Mouse (Mus musculus) hindbrain, embryonic 16.5 days (tissue): Measurements from ENCODE around the gene Glis3. TPM values are rescaled to one million over a fixed set of nuclear protein-coding genes. Genes with fewer than 3 reads are reported as not detected.

Experiments
- ATAC-seq: fragments of 200-750 bp; cut with Nextera tagmentation; 2 replicates; pipeline ENCODE4 v1.8.0; 2017; ENCODE audit warnings: moderate TSS enrichment, moderate library complexity
- H3K27ac ChIP-seq: fragments of 300-500 bp; sonication (generic); 2 replicates; pipeline ENCODE4 v1.5.1; 2014; ENCODE audit warnings: low read depth, mild to moderate bottlenecking, control low read depth, low read length, moderate library complexity
- H3K27me3 ChIP-seq: fragments of 300-500 bp; sonication (generic); replicated peaks from 2 replicates; pipeline ENCODE4 v1.6.1; 2014; ENCODE audit warnings: low read length; ENCODE audit not compliant: control insufficient read depth, insufficient read depth
- H3K36me3 ChIP-seq: fragments of 300-500 bp; sonication (generic); 2 replicates; pipeline ENCODE4 v1.6.1; 2014; ENCODE audit warnings: mild to moderate bottlenecking, low read length, moderate library complexity, mixed read lengths; ENCODE audit not compliant: control insufficient read depth, insufficient read depth
- H3K4me1 ChIP-seq: fragments of 300-500 bp; sonication (generic); 2 replicates; pipeline ENCODE4 v1.6.1; 2014; ENCODE audit warnings: low read depth, low read length; ENCODE audit not compliant: control insufficient read depth, insufficient read depth
- H3K4me2 ChIP-seq: fragments of 300-500 bp; sonication (generic); 2 replicates; pipeline ENCODE4 v1.6.1; 2014; ENCODE audit warnings: mild to moderate bottlenecking, low read length, control low read depth, moderate library complexity
- H3K4me3 ChIP-seq: fragments of 300-500 bp; sonication (generic); 2 replicates; pipeline ENCODE4 v1.5.1; 2014; ENCODE audit warnings: mild to moderate bottlenecking, low read length, control low read depth, moderate library complexity
- H3K9ac ChIP-seq: fragments of 300-500 bp; sonication (generic); 2 replicates; pipeline ENCODE4 v1.6.1; 2014; ENCODE audit warnings: low read depth, mild to moderate bottlenecking, control low read depth, low read length, moderate library complexity
- H3K9me3 ChIP-seq: fragments of 300-500 bp; sonication (generic); 2 replicates; pipeline ENCODE4 v1.6.1; 2014; ENCODE audit warnings: mild to moderate bottlenecking, low read length, moderate library complexity; ENCODE audit not compliant: control insufficient read depth
- WGBS: fragments of 180-500 bp; shearing (Covaris S2); extraction: QIAGEN DNeasy Blood & Tissue Kit; methylation state at CpG from one replicate; pipeline ENCODE4 v1.1.7; 2014; 5-methylcytosine and 5-hydroxymethylcytosine counted together
- polyA plus RNA-seq: library from polyadenylated mRNA; unstranded; fragments of >200 nt; fragmentation: Nextera tagmentation; extraction: Ambion mirVana; gene quantifications from 2 replicates; pipeline ENCODE4 v1.2.1, GENCODE M21; 2015

Glis3 gene
- polyA plus RNA-seq, 1 experiment from 2014 or later = 2.5 TPM

DNA sequence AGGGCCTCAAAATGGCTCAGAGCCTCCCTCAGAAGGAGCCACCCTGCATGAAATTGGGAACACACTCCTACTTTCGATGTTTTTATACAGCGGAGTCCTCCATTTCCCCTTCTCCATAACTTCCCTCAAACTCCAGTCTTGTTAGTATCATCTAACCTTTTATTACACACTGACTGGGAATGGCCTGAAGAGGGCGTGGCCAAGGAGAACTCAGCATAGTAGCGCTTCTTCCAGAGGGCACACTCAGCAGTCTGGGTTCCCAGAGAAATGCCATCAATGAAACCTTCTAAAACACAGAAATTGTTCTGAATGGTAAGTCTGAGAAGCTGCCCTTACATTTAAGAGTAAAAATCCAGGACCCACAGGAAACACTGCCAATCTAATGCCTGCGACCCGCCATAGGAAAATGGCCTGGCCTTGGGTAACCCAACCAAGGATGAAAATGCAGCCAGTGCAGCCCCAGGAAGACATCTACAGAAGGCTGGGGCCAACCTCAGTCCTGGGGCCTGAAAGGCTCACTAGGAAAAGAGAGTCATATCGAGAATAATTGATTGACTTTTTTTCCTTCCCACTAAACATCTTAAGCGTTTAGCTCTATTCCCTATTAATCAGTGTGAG is 159.6 kb downstream of the Glis3 start:
- ATAC-seq = no peak
- no peak overlapping the region for H3K4me3 ChIP-seq
- H3K4me2 ChIP-seq = no peak overlapping the region
- H3K4me1 ChIP-seq = no peaks in the 10 kb centered on the region
- WGBS = 87% methylated on average over 8 of the region's 8 CpGs
- no peaks in the 10 kb centered on the region for H3K36me3 ChIP-seq
- no peaks in the 10 kb centered on the region for H3K27me3 ChIP-seq
- H3K9ac ChIP-seq = no peak overlapping the region
- no peak overlapping the region for H3K27ac ChIP-seq
- H3K9me3 ChIP-seq = no peaks in the 10 kb centered on the region

DNA sequence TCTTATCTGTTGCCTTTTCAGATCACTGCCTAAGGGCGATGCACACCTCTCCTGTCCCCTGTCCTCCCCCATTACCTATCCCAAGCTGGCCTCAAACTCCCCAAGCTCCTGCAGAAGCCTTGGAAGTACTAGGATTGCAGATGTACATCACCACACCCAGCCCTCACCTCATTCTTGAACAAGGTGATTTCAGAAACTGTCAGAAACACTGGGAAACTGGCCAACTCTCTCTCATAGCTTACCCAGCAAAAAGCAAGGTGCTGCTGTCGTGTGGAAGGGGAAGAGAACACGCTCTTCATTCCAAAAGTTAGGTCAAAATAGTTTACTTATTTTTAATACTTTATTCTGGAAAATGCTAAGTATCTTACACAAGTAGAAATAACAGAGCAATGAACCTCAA is 160.6 kb downstream of the Glis3 start:
- Histone ChIP-seq H3K36me3 (no peaks in the 10 kb centered on the region), H3K27me3 (no peaks in the 10 kb centered on the region), H3K27ac (no peak overlapping the region), H3K9me3 (no peaks in the 10 kb centered on the region), H3K4me3 (no peak overlapping the region), H3K4me2 (no peak overlapping the region), H3K4me1 (no peaks in the 10 kb centered on the region), H3K9ac (no peak overlapping the region)
- WGBS = 87% methylated on average over 3 of the region's 3 CpGs
- ATAC-seq = no peak

DNA sequence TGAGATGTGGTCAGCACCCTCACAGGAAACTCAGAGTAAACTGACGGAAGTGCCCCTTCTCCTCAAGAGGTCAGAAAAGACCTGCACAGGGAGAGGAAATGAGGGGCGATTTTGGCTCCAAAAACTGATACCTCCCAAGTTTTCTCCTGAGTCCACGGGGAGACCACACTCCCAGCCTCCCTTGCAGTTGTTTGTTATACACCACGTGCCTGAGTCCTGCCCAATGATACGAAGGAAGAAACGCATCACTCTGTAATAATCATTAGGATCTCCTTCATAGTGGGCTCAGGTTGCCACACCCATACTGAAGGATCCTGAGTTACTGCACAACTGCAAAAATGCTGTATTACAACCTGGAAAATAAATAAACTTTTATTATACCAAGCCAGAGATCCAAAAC is 161.0 kb downstream of the Glis3 start:
- no peak for ATAC-seq
- H3K27ac ChIP-seq = no peak overlapping the region

DNA sequence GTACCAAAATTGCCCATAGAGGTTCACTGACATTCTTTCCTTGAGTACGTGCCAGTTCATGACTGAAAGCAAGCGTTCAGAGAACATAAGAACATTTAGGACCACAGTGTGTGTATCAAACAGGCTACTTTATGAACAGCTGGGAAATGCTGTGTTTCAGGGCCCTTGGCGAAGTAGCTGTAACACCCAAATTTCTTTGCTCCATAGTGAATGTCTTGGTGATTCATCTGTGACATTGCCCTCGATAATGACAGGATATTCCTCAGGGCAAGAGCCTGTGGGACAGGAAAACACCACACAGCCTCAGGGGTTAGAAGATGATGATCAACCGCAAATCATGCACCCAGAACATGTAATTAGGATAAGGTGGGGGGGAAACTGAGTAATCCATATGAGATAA is 161.6 kb downstream of the Glis3 start:
- no peaks in the 10 kb centered on the region for H3K4me1 ChIP-seq
- 76% methylated on average over 5 of the region's 5 CpGs for WGBS

More for the DNA sequence above, 161.0 kb downstream of the Glis3 start:
- 89% methylated on average over 6 of the region's 6 CpGs for WGBS
- H3K9me3 ChIP-seq = no peaks in the 10 kb centered on the region
- H3K4me1 ChIP-seq = no peaks in the 10 kb centered on the region
- no peak overlapping the region for H3K9ac ChIP-seq
- no peaks in the 10 kb centered on the region for H3K27me3 ChIP-seq
- no peak overlapping the region for H3K4me2 ChIP-seq
- H3K36me3 ChIP-seq = no peaks in the 10 kb centered on the region
- no peak overlapping the region for H3K4me3 ChIP-seq

DNA sequence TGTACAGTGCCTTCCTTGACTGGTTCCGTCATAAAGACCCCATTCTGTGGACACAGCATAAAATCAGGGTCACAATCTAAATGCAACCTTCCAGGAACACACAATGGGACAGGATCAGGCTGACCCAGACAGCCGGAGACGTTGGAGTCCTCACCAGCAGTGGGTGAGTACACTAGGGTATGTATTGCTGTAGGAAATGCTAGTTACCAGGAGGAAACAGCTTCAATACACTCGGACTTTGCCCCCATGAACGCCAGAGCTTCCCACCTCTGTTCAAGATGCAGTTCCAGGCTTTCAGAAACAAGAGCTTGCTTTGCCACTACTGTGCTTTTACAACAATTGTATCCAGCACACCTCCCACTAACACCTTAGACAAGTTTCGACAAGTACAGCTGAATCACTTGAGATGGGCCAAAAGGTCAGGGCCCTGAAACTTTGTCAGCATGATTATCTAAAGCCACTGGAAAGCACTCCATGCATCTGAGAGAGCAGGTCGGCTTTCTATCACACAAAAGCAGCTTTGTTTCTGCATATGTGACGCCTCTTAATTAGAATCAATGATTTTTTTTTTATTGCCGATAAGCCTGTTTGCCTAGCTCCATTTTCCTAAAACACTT is 162.3 kb downstream of the Glis3 start:
- Histone ChIP-seq H3K4me2 (no peak overlapping the region), H3K4me3 (no peak overlapping the region), H3K4me1 (no peaks in the 10 kb centered on the region), H3K9me3 (no peaks in the 10 kb centered on the region), H3K27ac (no peak overlapping the region), H3K36me3 (no peaks in the 10 kb centered on the region), H3K27me3 (no peaks in the 10 kb centered on the region), H3K9ac (no peak overlapping the region)
- 42% methylated on average over 9 of the region's 9 CpGs for WGBS
- ATAC-seq = no peak

More for the DNA sequence above, 161.6 kb downstream of the Glis3 start:
- no peak overlapping the region for H3K4me2 ChIP-seq
- no peaks in the 10 kb centered on the region for H3K27me3 ChIP-seq
- no peak overlapping the region for H3K4me3 ChIP-seq
- ATAC-seq = no peak
- no peak overlapping the region for H3K9ac ChIP-seq
- H3K9me3 ChIP-seq = no peaks in the 10 kb centered on the region
- no peaks in the 10 kb centered on the region for H3K36me3 ChIP-seq
- H3K27ac ChIP-seq = no peak overlapping the region

DNA sequence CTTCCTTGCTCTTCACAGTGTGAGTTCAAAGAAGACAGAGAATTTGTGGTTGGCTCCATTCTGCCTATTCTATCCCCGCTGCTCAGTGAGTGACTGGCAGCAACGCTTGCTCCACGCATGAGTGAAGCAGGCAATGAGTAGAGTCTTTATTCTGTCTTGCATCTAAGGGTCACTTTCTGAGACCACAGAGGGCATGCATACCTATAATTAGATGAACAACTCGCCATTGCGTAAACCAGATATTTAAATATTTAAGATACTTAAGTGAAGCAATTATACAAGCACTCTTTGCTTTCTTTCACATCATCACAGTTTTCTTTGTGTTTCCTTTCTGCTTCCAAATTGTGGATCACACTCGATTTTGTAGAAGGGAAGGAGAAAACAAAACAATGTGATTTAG is 163.4 kb downstream of the Glis3 start:
- H3K9ac ChIP-seq = no peak overlapping the region
- H3K4me2 ChIP-seq = no peak overlapping the region
- H3K36me3 ChIP-seq = no peaks in the 10 kb centered on the region
- WGBS = 64% methylated on average over 6 of the region's 6 CpGs
- H3K27me3 ChIP-seq = no peaks in the 10 kb centered on the region
- no peak overlapping the region for H3K4me3 ChIP-seq
- ATAC-seq = no peak
- H3K27ac ChIP-seq = no peak overlapping the region
- no peaks in the 10 kb centered on the region for H3K4me1 ChIP-seq
- H3K9me3 ChIP-seq = no peaks in the 10 kb centered on the region

DNA sequence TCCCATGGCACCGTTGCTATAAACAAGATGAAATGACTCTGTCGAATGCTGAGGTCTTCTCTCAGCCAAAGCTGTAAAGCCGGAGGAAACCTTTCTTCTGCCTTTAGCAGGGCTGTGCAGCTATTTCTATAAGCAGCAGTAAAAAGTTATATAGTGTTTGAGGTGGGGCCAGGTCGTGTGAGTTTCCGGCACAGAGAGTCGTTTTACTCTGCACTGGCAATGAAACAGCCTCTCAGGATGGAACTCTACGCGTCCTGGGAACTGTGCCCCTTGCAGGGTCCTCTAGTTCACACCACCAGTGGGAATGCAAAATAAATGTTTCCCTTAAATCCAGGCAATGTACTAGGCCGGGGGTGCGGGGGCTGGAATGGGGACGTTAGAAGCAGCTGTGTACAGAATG is 167.4 kb downstream of the Glis3 start:
- Histone ChIP-seq H3K9ac (no peak overlapping the region), H3K4me2 (no peak overlapping the region), H3K4me1 (no peaks in the 10 kb centered on the region), H3K4me3 (no peak overlapping the region), H3K27ac (no peak overlapping the region), H3K27me3 (no peaks in the 10 kb centered on the region), H3K9me3 (no peaks in the 10 kb centered on the region), H3K36me3 (no peaks in the 10 kb centered on the region)
- 78% methylated on average over 11 of the region's 11 CpGs for WGBS
- no peak for ATAC-seq

DNA sequence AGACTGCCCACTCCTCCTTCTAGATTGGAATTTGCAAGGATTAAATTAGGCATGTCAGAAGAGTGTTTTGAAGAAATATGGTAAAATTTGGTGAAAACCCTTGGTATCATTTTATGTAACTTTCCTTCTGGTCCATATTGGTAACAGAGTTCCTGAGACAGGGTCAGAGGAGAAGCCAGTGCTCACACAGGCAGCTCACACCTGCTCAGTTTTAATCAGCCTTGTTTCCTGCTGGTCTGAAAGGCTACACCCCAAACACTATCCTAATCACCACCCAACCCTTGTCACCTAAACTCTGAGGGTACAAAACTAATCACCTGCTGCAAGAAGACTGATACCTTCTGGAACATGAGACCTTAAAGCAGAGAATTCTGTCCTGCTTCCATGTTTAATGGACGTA is 168.0 kb downstream of the Glis3 start:
- no peak overlapping the region for H3K27ac ChIP-seq
- H3K9me3 ChIP-seq = no peaks in the 10 kb centered on the region
- H3K36me3 ChIP-seq = no peaks in the 10 kb centered on the region
- no peaks in the 10 kb centered on the region for H3K4me1 ChIP-seq
- 92% methylated on average over 1 of the region's 1 CpGs for WGBS
- H3K4me2 ChIP-seq = no peak overlapping the region
- no peak for ATAC-seq
- no peak overlapping the region for H3K9ac ChIP-seq
- H3K4me3 ChIP-seq = no peak overlapping the region
- no peaks in the 10 kb centered on the region for H3K27me3 ChIP-seq

DNA sequence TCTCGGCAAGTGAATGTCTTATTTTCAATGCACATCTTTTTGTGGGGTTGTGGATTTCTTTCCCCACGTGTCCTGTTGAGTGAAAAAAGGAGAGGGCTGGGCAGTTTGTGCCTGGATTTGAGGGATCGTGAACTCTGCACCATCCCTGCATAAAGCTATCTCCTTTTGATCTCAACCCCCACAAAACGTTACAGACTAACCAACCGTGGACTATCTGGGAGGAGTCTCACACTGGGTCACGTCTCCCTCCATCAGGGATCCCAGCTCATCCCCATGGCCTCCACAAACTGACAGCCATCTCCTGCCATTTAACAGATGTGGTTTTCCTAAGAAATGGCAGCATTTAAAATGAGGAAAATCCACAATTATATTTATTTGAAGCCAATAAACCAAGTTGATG is 174.5 kb downstream of the Glis3 start:
- Histone ChIP-seq H3K4me1 (no peaks in the 10 kb centered on the region), H3K27me3 (no peaks in the 10 kb centered on the region), H3K4me2 (no peak overlapping the region), H3K9ac (no peak overlapping the region), H3K36me3 (no peaks in the 10 kb centered on the region), H3K27ac (no peak overlapping the region), H3K9me3 (no peaks in the 10 kb centered on the region), H3K4me3 (no peak overlapping the region)
- no peak for ATAC-seq
- 57% methylated on average over 6 of the region's 6 CpGs for WGBS
